Mouse (Mus musculus) gastrocnemius, adult 2 months (tissue): ENCODE results near the gene Wwox. TPM values are rescaled to one million over a fixed set of nuclear protein-coding genes. Genes with fewer than 3 reads are reported as not detected.

Experiments used
- DNase-seq: peaks from one replicate; pipeline ENCODE4 v3.0.0; 2022
- H3K27ac ChIP-seq: fragments of 200-600 bp; 2 replicates; pipeline ENCODE4 v1.8.1; 2022; ENCODE audit warnings: mild to moderate bottlenecking
- H3K4me3 ChIP-seq: fragments of 200-600 bp; 2 replicates; pipeline ENCODE4 v1.8.1; 2022; ENCODE audit warnings: mild to moderate bottlenecking, moderate library complexity
- CTCF ChIP-seq: fragments of 200-600 bp; IDR thresholded peaks from 2 replicates; pipeline ENCODE4 v1.8.1; 2022; ENCODE audit warnings: antibody characterized with exemption, mild to moderate bottlenecking, moderate library complexity
- intact Hi-C: fragments of 180-260 bp; cut with DNase I; formaldehyde crosslinking; loops from one replicate; pipeline ENCODE4 v1.15.1; 2025
- total RNA-seq, 2 experiments: library from RNA; stranded (reverse); gene quantifications; 2 replicates each; pipeline ENCODE4 v1.2.3; 2021

Gene Wwox
- total RNA-seq, 2 experiments from 2014 or later = 5.9 to 9.0 TPM

GRCm38 (mm10) chr8:115136888-115137287 lies 697.4 kb downstream of the Wwox start:
- H3K27ac ChIP-seq = no peak overlapping the region
- H3K4me3 ChIP-seq = no peak overlapping the region
- no peak for TF ChIP-seq CTCF
- no peak for DNase-seq
- intact Hi-C loops = no loop called here

DNA sequence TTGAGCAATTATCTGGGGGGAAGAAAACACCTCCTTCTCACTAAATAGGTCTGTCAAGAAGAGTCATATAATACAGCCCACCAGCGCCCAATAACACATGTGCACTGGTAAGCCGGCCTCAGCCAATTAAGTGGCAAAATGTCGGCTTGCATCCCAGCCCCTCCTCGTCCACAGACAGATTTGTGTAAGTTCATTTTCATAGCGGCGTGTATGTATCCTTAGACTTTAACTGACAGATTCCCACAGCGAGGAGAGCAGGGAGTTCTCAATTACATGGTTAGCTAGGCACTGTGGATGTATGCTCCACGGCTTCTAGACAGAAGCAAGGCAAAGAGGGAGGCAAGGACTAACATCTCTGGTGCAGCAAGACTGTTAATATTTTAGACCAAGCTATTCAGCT lies 702.2 kb downstream of the Wwox start:
- no peak for TF ChIP-seq CTCF
- intact Hi-C loops = no loop called here
- DNase-seq = no peak
- no peak overlapping the region for H3K27ac ChIP-seq
- H3K4me3 ChIP-seq = no peak overlapping the region

DNA sequence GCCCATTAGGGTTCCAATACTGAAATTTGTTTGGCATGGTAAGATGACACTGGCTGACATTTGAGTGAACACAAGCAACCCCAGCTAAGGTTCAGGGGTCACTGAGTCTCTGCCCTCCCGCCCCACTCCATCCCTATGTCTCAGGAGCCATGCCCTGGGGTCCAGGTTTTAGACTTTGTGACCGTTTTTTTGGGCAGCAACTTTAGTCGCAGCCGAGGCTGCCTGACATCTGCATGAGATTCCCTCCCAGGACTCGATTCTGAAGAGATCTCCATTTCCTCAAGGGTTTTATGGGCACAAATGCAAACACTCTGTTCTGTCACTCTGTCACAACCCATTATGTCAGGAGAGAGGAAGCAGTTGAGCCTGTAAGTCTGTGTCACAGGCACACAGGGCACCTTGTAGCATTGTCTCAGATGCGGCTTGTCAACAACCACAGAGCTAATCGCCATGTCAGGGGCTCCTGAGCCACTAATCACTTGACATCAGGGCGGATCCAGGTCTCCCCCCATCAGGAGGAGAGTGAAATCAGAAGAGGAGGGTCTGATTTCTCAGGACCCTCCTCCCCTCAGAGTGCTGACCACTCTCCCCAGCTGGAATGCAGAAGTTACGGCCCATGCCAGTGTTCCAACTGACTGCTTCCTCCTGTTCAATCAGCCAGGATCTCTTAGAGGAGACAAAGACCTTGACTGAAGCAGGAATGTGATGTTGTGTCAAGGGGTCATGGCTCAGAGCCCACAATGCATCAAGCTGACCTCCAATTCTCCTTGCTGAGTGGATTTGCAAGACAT lies 704.3 kb downstream of the Wwox start:
- intact Hi-C loops = no loop called here
- no peak for TF ChIP-seq CTCF
- no peak overlapping the region for H3K4me3 ChIP-seq
- no peak overlapping the region for H3K27ac ChIP-seq
- DNase-seq = no peak

DNA sequence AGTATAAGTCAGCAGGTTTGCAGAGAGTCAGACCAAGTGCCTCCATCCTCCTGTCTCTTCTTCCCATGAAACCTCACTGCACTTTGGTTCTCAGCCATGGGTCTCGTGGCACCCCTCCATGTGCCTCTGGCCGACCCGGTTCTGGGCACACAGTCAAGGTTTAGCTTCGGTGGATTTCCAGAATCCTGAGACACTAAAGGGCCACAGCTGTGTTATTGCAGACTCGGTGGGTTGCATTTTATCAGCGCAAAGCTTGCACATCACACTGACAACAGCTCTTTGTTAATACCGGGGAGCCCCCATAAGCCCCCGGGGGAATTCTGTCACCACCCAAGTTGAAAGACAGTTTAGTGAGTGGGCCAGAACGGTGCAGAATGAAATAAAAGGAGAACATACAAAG lies 707.6 kb downstream of the Wwox start:
- Histone ChIP-seq H3K4me3 (peak overlapping the region; percentile 6), H3K27ac (no peak overlapping the region)
- DNase-seq = peak; percentile 53
- intact Hi-C loops = no loop called here
- TF ChIP-seq CTCF = no peak

GRCm38 (mm10) chr8:115150446-115151109 lies 711.1 kb downstream of the Wwox start:
- no peak for DNase-seq
- Histone ChIP-seq H3K27ac (no peak overlapping the region), H3K4me3 (no peak overlapping the region)
- intact Hi-C loops = no loop called here
- no peak for TF ChIP-seq CTCF

DNA sequence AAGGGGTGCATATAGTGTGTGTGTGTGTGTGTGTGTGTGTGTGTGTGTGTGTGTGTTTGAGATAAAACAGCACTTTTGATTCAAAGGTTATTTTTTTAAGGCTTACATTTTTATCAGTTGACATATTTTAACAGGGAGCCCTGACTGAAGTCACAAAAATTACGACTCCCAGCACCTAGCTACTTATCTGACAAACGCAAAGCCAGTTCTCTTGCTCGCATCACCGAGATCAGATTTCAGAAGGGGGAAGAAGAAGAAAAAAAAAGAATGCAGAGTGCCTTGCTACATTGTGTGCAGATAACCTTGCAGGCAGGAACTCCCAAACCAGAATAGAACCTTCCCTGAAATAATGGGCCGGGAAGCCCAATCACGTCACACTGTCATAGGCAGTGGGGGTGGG lies 712.0 kb downstream of the Wwox start:
- TF ChIP-seq CTCF = no peak
- intact Hi-C loops = no loop called here
- no peak overlapping the region for H3K4me3 ChIP-seq
- H3K27ac ChIP-seq = no peak overlapping the region
- no peak for DNase-seq

GRCm38 (mm10) chr8:115154096-115154495 lies 714.6 kb downstream of the Wwox start:
- intact Hi-C loops = no loop called here
- no peak for DNase-seq
- H3K27ac ChIP-seq = no peak overlapping the region
- no peak overlapping the region for H3K4me3 ChIP-seq
- TF ChIP-seq CTCF = no peak

- intact Hi-C loops = no loop called here
- no peak overlapping the region for H3K4me3 ChIP-seq
- DNase-seq = no peak
- H3K27ac ChIP-seq = no peak overlapping the region
- no peak for TF ChIP-seq CTCF
Observed at GRCm38 (mm10) chr8:115156142-115156541, 716.7 kb downstream of the Wwox start.

GRCm38 (mm10) chr8:115157977-115158720 lies 718.7 kb downstream of the Wwox start:
- no peak overlapping the region; the same call in 1 of the 2 replicates for H3K27ac ChIP-seq
- no peak for TF ChIP-seq CTCF
- intact Hi-C loops = no loop called here
- no peak for DNase-seq
- H3K4me3 ChIP-seq = no peak overlapping the region

DNA sequence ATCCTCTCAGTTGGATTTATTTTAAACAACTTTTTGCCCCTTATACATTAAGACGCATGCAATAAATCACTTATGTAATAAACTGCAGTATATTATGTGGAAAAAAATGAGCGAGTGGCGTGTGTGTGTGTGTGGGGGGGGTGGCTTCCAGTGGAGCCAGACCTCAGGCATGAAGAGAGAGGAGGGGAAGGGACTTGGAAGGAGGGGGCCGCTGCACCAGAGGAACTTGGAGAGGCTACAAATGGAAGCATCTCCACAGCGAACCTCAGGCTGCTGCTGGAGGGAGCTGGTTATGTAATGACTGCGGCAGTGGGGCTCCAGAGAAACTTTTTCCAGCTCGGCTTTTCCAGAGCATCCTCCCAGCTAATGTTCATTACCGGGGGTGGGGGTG lies 719.3 kb downstream of the Wwox start:
- Histone ChIP-seq H3K27ac (peak overlapping the region; percentile 71; the same call in 1 of the 2 replicates), H3K4me3 (peak overlapping the region; percentile 80)
- peak; percentile 30 for DNase-seq
- TF ChIP-seq CTCF = no peak
- intact Hi-C loops = no loop called here

DNA sequence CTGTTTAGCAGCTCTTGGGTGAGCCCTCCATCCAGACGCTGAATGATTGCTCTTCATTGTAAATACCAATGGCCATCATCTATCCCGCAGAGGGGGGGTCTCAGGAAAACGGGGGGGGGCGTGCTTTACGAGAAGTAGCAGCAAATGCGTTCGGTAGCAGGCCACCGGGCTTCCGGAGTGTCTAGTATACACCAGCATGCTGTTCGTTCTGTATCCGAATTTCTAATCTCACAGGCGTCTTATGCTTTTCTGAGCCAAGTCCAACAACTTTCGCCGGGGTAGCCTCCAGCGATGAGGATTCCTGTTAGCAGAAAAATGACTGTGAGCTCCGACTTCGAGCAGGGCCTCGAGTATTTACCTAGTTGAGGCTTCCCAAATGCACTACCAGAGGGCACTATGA lies 719.8 kb downstream of the Wwox start:
- TF ChIP-seq CTCF = no peak
- intact Hi-C loops = no loop called here
- H3K4me3 ChIP-seq = peak overlapping the region; percentile 80
- peak overlapping the region; percentile 71 for H3K27ac ChIP-seq
- DNase-seq = peak; percentile 35

DNA sequence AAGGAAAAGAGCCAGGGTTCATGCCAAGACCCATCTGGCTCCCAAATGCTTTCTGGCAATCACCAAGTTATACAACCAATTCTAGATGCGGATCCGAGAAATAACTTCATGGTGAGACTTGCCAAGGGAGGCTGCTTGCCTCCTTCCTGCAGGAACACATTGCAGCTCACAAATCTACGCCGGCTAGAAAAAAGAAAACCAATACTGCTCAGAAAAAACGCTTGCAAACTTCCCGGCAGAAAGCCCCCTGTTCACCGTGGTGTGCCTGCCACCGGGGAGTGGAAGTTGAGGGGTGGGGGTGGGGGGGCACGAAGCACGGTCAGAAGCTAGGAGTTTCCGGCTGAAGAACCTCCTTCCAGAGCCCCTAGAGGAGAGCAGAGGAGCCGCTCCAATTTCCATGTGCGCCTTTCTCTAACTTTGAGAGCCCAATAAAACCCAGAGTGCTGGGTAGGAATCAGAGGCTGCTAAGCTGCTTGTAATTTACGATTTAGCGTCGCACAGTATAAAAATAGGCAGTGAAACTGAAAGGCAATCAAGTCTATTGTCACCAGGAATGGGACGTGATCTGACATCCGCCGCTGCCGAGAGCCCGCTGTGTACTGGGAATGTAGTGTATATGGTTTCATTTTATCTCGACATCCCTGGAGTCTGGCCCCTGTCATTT lies 720.4 kb downstream of the Wwox start:
- H3K4me3 ChIP-seq = peak overlapping the region; percentile 80
- H3K27ac ChIP-seq = peak overlapping the region; percentile 71
- intact Hi-C loops = no loop called here
- TF ChIP-seq CTCF = peak; percentile 46; the same call in 1 of the 2 replicates
- DNase-seq = peak; percentile 51

GRCm38 (mm10) chr8:115160407-115160806 lies 721.0 kb downstream of the Wwox start:
- no peak for DNase-seq
- intact Hi-C loops = no loop called here
- Histone ChIP-seq H3K27ac (peak overlapping the region; percentile 71; the same call in 1 of the 2 replicates), H3K4me3 (peak overlapping the region; percentile 80)
- TF ChIP-seq CTCF = no peak
